Mouse (Mus musculus) cerebellum, postnatal 14 days (tissue): Measurements from ENCODE around the gene Slc22a17.

Source experiments
- DNase-seq, 2 experiments: peaks; one replicate each; pipeline ENCODE4 v3.0.0; 2021; ENCODE audit warnings: mixed read lengths in 2 of 2

Slc22a17 gene

GRCm38 (mm10) chr14:54894296-54895151 is 18.4 kb downstream of the Slc22a17 start:
- peak; percentile 79 for DNase-seq

DNA sequence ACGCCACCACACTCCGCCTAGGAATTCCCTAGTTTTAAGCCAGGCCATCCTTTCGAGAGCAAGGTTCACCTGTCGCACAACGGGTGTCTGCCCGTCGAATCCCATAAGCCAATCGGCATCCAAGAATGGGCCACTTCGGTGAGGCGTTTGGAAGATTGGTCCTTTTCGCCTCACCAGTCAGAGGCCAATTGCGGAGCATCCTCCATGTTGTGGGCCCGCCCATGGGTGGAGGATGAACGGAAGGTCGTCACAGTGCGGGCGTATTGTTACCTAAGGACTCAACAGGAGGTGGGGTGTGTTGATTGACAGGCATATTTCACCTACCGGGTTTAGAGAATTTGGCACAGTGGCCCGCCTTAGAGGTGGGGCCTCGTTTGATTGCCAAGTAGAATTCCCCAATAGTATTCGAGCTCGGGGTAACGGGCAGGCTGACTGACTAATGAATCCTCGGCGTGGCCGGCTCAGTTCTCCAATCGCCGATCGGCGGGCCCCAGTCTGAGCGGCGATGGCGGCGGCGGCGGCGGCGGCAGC is 19.2 kb downstream of the Slc22a17 start:
- peak; percentile 97 to 99 for DNase-seq

DNA sequence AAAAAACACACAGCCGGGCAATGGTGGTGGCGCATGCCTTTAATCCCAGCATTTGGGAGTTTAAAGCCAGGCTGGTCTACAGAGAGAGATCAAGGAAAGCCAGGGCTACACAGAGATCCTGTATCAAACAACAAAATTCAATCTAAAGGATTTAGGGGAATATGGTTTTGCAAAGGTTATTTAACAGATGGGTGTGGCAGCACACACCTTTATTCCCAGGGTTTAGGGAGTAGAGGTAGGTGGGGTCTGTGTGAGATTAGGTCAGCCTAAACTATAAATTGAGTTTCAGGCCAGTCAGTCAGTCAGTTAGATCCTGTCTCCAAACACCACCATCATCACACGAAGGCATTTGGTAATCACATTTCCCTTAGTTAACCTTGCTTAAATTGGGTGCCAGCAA is 20.7 kb downstream of the Slc22a17 start, which contains the start of gene Pabpn1:
Pabpn1 (plus strand) TSS at position 301 of the 400 bp plus-strand sequence.
- DNase-seq = no peak

GRCm38 (mm10) chr14:54885309-54885708 is 27.6 kb downstream of the Slc22a17 start:
- no peak for DNase-seq

DNA sequence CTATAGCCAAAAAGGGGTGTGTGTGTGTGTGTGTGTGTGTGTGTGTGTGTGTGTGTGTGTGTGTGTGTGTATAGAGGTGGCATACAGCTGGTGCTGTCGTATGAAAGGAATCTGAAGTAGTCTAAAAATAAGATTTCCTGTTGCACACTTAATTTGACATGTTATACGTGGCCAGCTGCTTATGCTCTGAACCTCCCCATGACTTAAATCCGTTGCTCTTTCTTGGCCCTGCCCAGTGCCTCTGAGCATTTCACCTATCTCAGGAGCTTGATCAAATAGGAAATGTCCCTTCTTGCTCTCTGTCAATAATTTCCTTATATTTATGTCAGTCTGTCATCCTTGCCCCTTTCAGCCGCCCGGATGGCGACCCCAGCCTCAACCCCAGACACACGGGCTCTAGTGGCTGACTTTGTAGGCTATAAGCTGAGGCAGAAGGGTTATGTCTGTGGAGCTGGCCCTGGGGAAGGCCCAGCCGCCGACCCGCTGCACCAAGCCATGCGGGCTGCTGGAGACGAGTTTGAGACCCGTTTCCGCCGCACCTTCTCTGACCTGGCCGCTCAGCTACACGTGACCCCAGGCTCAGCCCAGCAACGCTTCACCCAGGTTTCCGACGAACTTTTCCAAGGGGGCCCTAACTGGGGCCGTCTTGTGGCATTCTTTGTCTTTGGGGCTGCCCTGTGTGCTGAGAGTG is 28.8 kb downstream of the Slc22a17 start:
- DNase-seq = no peak

GRCm38 (mm10) chr14:54883154-54884021 is 29.5 kb downstream of the Slc22a17 start, which contains the start of the genes Bcl2l2 and Gm20521:
Gene Bcl2l2, plus strand, starts transcription at chr14:54883377.
Gene Gm20521, plus strand, starts transcription at chr14:54883441.
- DNase-seq = peak; percentile 89 to 96

DNA sequence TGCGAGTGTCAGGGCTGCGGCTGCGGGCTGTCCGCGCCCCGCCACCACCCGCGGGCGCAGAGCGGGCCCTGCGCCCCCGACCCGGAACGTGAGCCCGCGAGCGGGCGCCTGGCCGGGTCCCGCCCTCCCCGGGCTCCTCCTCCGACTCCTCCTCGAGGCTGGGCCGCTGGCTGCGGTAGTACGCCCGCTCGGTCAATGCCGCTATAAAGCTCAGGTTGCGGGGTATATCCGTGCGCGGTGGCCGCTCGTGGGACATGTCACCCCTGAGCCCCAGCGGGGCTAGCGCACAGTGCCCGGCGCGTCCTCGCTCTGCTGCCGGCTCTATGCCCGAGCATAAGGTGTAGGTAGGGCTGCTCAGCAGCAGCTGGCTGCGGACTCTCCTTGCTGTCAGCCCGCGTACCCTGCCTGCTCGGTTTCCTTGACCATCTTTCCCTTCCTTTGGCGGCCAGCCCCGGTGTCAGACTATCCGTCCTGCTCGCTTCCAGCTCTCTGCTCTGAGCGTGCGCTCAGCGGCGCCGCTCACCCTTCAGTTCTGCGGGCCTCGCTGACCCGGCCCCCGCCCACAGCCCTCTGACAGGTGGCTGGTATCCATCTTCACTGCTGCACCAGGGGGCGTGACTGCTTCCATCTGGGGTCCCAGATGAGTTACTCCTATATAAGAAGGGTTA is 35.8 kb downstream of the Slc22a17 start, which contains the start of gene Ppp1r3e:
Ppp1r3e (minus strand) TSS at position 503 of the 668 bp plus-strand sequence.
- peak; percentile 84 to 87 for DNase-seq

GRCm38 (mm10) chr14:54876539-54877047 is 36.3 kb downstream of the Slc22a17 start:
- peak; percentile 94 to 97 for DNase-seq

GRCm38 (mm10) chr14:54875844-54876538 is 36.9 kb downstream of the Slc22a17 start:
- no peak for DNase-seq

- DNase-seq = no peak
Measured at GRCm38 (mm10) chr14:54874165-54874564, 38.8 kb downstream of the Slc22a17 start.

DNA sequence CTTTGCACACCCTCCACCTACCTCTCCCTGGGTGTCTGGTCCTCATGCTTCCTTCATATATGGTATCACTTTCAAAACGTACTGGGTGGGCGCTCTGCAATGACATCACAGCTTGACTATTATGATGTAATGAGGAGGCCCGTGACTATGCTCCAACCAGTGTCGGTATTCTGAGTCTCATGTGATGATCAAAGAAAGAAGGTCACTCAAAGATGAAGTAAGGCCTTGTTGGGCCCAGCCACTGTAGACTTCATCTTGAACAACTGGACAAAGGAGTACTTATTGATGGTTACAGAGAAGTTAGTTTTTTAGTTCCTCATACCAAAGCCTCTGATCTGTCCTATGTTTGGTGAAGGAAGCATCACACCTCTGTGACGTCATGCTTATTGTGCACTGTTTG is 42.1 kb downstream of the Slc22a17 start, which contains the start of gene Homez:
Homez (minus strand) TSS at position 101 of the 400 bp plus-strand sequence.
- DNase-seq = no peak

DNA sequence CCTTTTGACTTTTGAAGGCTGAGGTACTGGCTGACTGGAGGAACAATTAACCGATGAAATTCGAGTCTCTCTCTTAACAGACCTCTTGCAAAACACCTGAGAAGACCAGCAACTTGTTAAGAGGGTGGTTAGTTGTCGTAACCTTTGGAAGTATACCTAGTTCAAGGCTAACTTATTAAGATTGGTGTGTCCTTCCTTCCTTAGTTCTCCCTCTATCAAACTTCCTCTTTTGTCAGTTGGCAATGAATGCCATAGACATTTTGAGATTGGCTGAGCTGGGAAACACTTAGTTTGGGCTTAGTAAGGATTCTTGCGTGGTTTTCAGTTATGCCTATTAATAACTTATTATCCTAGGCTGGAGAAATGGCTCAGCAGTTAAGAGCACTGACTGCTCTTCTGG is 44.9 kb downstream of the Slc22a17 start:
- DNase-seq = no peak

DNA sequence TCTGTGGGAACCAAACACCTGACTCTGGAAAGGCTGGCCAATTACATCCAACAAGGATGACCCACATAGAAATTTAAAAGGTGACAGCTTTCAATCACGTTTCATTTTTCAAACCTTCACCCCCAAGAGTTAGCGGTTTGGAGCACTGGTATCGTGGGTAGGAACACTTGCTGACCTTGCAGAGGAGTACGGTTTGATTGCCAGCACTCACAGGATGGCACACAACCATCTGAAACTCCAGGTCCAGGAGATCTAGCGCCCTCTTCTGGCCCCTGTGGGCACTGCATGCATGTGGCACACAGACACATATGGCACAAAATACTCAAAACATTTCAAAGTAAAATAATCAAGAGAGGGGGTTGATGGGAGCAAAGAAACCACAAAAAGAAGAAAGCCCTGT is 46.0 kb downstream of the Slc22a17 start:
- peak in 1 of 2 experiments; percentile 63 for DNase-seq

DNA sequence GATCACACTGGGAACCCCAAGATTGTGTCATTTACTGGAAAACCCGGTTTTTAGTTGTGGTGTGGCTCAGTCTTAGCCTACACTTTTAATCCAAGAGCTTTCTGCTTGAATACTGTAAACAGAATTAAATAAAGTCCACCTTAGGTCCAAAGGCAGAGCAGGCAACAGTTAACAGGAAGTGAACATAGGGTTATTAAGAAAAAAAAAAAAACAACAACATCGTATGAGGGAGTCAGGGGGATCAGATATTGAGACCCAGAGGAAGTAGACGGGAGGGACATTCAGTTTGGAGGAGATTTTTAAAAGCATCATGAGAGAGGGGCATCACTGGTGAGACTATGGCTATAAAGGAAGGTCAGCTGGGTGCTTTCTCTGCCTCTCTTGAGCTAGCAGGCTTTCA is 46.7 kb downstream of the Slc22a17 start:
- DNase-seq = no peak

GRCm38 (mm10) chr14:54865626-54866025 is 47.3 kb downstream of the Slc22a17 start:
- no peak for DNase-seq

DNA sequence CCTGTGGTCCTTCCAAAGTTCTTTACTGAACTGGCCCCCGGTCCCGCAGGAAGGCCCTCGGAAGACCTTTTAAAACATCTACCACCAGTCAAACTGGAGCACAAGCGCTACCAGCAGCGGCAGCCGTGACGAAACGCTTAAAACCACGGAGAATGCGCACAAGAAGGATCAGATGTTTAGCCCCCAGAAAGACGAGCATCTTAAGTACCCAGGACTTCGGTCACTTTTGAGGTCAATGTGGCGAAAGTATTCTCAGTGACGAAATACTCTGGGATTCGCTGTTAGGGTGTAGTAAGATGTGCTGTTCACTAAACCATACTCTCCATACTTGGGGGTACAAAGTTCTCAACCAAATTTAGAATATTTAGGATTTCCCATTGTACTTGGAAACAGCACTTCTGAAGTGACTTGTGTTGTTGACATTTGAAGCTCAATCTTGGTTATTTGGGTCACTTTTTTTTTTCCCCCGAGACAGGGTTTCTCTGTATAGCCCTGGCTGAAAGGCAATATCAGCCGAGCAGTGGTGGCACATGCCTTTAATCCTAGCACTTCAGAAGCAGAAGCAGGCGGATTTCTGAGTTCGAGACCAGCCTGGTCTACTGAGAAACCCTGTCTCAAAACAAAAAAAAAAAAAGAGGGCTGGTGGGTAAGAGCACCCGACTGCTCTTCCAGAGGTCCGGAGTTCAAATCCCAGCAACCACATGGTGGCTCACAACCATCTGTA is 48.5 kb downstream of the Slc22a17 start:
- no peak for DNase-seq

- peak; percentile 95 to 96 for DNase-seq
Measured at GRCm38 (mm10) chr14:54863501-54864312, 49.2 kb downstream of the Slc22a17 start.

DNA sequence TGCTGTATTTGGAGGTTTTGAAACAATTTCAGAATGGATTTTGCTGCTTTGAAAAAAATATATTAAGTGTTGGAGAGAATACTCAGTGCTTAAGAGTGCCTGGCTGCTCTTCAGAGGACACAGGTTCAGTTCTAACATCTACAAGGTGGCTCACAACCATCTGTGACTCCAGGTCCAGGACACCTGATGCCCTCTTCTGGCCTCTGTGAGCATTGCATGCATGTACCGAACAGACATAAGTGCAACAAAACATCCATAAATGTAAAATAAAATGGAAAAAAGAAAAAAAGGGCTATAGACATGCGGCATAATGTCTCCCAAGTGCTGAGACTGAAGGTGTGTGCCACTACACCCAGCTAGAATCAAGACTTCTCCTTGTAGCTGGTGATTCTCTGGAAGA is 52.4 kb downstream of the Slc22a17 start:
- peak; percentile 84 to 88 for DNase-seq

DNA sequence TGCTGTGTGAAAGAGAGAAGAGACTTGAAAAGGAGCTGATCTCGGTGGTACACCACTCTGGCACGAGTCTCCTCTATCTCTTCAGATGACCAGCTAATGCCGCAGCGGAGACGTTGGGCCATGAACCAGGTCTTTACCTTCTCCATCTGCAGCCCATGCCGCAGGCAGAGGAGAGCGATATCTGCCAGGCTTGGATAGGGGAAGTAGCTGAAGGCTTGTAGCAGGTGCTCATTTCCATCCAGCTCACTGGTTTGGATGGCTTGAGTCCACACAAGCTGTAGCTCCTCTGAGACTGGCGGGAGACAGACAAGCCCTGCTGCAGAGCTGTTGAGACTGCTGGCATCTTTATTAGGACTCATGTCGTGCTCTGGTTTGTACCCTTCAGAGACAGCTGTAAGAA is 55.0 kb downstream of the Slc22a17 start:
- peak; percentile 81 to 83 for DNase-seq
